Mouse (Mus musculus) brain, embryonic 14.5 days (tissue): ENCODE data around the gene Pknox1.

Source experiments
- CTCF ChIP-seq: fragments of 200-500 bp; IDR thresholded peaks from 2 replicates; pipeline ENCODE4 v1.5.1; 2012; ENCODE audit warnings: inconsistent platforms, mild to moderate bottlenecking, moderate library complexity, borderline replicate concordance; ENCODE audit not compliant: insufficient read depth, insufficient read length; ENCODE audit errors: extremely low read depth
- POLR2A ChIP-seq: fragments of 200-500 bp; IDR thresholded peaks from 2 replicates; pipeline ENCODE4 v1.6.1; 2012; ENCODE audit warnings: mild to moderate bottlenecking, inconsistent platforms, borderline replicate concordance; ENCODE audit not compliant: poor library complexity, insufficient read depth, insufficient read length, severe bottlenecking; ENCODE audit errors: extremely low read depth

DNA sequence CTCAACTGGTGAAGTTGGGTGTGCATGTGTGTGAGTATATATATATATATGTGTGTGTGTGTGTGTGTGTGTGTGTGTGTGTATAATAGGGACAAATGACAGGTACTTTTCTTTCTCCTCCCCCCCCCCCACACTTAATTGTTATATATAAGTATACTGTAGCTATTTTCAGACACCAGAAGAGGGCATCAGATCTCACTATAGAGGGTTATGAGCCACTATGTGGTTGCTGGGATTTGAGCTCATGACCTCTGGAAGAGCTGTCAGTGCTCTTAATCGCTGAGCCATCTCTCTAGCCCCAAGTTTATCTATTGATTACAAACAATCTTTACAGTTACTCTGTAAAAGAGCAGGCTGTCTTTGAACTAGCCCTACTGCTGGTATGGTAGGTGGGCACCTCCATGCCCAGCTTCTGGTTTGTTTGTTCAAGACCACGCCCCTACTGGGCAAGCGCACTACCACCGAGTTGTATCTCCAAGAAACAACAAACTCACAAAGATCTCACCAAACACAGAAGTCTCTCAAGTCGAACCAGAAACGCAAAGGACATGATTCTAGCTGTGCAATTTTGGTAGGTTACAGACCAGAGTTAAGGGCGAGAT lies 45.1 kb upstream of the Pknox1 start:
- TF ChIP-seq CTCF (no peak), POLR2A (no peak)
